Mouse (Mus musculus) ES-CJ7 (cell line): Measurements from ENCODE around the gene Mkks.

Experiments
- DNase-seq: peaks from one replicate; pipeline ENCODE4 v3.0.0; 2011; ENCODE audit warnings: low read depth, low spot score

Gene Mkks

DNA sequence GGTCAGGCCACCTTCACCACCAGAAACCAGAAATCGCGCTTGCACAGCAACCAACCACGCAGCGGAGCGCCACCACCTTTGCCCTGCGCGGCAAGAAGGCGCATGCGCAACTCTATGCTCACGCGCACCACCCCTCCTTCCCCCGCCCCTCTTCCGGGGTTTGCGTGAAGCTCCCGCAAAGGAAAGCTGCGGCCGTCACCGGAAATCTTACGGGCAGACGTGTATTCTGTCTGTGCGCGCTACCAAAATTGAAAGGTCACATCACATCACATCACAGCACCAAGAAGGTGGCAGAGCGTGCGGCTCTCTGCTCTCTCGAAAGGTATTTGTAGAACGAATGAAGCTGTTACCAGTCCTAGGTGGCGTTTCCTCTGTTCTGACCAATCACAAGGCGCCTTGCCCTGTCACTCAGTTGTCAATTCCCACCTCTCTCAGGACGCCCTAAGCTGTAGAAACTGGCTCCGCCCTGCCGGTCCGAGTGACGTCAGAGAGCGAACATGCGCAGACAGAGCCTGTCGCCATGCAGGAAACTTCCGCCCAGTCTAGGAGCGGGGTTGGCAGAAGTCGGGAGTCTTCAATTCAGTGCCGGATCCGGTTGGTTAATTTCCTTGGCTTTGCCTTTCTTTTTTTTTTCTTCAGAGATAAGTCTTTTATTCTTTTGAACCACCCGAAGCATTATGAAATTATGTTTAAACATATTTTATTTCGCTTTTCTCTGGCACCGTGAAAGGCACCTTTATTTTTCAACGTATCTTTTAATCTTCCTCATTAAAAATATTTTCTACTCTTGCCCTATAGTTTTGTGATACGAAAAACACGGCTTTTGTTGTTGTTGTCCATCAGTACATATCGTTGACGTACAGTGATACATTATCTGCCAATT is at the start of gene Mkks, which contains the start of the genes Slx4ip and AL731706.1:
Gene Mkks (minus strand): TSS at position 322 of the 883 bp plus-strand sequence.
Gene Slx4ip (plus strand): TSS at position 151 of the 883 bp plus-strand sequence.
Gene AL731706.1 (minus strand): TSS at position 322 of the 883 bp plus-strand sequence.
- peak; percentile 100 for DNase-seq

GRCm38 (mm10) chr2:136938249-136938648 is 47.1 kb upstream of the Mkks start:
- no peak for DNase-seq

DNA sequence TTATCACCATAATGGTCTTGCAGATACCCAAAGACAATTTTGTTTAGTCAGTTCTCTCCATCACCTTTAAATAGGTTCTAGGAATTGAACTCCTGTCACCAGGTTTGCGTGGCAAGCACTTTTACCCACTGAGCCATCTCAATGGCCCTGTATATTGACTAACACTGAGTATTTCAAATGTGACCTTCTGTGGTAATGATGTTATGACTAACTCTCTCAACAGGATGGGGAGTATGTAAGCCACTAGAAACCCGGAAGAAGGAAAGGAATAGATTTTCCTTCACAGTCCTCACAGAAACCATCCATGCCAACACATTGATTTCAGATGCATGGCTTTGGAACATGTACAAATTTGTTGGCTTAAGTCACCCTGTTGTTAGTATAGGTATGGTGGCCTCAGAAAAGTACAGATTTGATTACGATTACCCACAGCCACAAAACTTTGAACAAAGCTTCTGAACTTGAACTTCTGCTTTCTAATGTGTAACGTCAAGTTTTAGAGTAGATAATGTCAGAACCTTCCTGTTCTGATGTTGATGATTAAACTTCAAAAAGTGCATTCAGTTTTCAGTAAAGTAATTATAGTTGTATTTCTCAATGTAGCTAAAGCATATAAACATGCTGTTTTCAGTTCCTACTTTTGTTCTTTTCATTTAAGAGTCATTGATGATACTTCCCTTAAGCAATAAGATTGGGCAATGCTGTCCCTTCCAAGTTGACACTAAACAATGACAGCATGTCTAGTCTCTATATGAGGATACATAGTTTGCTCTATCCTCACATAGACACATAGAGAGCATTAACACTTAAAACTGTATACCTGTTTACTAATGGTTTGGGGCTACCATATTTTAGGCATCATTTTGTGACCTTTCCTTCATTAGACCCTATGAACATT is 45.5 kb upstream of the Mkks start:
- no peak for DNase-seq

DNA sequence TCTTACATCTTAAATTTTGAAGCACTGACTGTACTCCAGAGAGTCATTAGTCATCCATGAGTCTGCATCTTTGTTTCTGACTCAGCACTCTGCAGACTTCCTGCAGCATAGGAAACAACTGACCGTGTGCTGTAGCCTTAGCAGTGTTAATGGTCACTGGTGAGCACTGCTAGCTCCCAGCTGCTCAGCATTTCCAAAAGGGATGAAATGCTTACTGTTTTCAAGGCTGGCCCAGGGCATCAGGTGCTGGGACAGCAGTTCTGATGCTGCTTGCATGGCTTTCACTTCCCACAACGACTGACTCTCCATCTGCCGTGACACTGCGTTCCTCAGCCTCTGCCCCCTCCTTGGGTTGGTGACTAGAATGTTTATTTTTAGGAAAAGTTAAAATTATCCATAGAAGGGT is 29.8 kb upstream of the Mkks start:
- DNase-seq: no peak

DNA sequence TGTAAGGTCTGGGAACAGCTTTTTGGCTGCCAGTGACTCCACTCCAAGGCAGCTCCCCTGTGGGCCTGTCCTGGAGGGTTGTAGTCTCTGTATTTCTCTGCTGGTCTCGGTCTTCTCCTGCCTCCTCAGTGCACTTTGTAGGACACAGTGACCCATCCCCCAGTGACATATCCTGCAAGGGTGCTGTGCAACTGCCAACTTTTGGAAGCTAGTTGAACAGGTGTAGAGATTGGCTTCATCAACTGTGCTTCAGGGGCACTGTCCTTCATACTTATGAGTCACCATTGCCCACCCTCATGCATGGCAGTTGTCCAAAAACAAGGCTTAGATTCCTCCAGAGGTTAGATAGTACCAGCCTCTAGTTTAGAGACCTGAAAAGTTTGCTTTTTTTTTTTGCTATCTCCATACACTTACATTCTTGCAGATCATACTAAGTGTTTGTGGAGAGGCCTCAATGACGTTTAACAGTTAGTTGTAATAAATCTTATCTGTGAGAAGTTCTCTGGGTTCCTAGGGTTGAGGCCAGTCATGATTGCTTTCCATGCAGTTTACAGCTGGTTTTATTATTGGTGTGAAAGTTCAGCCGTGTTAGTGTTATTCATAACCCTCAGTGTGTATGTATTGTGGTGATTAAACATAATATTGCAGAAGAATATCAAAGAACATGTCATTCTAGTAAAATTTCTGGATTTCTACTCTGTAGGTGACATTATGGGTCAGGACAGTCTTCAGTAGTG is 29.2 kb upstream of the Mkks start:
- DNase-seq: no peak

DNA sequence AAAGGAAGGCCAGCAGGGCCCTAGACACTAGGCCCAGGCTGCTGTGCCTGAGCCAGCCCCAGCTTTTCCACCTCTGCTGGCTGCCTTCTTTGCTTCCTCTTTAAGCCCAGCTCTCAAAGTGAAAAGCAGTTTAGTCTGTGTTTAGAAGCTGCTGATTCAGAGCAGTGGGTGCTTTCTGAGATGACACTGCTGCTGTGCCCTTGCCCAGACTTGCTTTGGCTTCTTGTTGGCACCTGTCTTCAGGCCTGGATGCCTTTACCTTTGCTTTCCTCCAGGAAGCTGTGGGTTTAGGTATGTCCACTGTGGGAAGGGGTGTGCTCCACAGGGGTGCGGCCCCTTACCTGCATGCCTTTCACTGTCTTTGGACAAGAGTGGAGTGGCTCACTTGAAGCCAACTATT is 28.2 kb upstream of the Mkks start:
- peak; percentile 21 for DNase-seq

DNA sequence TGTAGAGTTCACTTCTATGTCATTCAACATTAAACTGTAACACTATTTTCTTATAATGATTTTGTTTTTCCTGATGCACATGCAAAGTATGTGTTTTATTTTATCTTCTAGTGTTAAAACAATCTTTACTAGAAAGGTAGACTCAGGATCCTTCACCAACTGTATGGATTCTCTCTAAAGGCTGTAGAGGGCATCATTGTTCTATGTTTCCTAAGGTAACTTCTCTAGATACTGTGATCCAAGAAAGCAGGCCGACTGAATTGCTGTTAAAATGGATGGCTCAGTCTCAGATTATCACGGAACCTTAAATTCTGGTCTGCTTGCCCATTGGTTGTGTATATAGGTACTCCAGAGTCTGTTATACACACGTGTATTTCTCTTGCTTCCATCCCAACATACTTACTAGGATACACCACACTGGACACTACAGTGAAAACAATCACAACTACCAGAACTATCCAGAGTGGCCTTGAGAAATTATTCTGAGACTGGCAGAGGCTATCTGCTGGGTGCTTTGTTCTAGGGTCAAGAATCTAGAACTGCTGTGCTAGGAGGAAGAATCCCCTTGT is 23.2 kb upstream of the Mkks start:
- no peak for DNase-seq

DNA sequence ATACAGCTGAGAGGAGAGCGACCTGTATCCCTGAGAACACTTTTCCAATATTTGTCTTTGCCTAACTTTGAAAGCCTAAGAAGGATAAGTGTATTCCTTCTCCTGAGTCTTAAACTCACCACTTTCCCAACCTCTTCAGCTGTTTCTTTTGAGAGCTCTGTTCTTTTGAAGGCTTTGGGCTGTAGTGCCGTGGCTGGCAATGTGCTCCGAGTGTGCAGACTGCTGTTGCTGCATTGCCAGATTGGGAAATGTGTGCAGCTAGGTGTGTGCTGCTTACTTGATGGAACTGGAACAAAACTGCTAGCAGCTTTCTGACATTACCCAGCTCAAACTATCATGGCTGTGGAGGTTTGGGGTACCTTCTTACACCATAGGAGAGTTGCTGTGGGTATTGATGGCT is 21.8 kb upstream of the Mkks start:
- no peak for DNase-seq

DNA sequence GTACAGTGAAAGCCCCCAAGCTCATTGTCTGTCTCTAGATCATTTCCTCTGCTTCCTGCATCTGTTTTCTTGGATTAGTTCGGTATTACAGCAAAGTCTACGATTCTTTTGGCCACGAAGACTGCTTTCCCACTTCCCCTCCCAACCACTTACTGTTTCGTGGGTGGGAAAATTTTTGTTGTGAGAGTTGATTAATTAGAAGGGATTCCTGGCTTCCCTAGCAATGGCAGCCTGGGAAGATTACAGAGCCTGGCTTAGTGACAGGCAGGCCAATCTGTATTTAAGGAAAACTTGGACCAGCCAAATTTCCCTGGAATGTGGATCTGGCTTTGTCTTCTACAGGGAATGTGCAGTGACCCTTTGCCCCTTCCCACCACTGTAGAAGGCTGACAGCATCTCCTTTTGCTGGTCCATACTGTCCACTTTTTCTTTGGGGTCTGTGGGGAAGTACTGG is 20.8 kb upstream of the Mkks start:
- DNase-seq: no peak

DNA sequence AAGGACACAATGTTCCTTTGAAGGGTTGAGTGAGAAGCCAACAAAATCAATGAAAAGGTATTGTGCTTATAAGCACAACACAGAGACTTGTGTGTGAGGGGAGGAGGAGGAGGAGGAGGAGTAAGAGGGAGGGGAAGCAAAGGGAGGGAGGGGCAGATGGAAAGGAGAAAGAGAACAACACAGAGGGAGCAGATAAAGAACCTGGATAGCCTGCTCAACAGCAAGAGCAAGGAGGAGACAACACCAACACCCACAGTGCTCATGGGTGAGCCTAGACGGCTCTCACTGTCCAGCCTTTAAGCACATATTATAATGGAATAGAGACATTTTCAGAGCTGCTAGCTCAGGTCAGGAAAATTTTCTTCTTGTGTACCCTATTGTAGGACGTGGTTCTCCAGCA is 18.1 kb upstream of the Mkks start:
- DNase-seq: no peak

- DNase-seq: no peak
These were observed 17.4 kb upstream of the Mkks start for GRCm38 (mm10) chr2:136908596-136908995.

DNA sequence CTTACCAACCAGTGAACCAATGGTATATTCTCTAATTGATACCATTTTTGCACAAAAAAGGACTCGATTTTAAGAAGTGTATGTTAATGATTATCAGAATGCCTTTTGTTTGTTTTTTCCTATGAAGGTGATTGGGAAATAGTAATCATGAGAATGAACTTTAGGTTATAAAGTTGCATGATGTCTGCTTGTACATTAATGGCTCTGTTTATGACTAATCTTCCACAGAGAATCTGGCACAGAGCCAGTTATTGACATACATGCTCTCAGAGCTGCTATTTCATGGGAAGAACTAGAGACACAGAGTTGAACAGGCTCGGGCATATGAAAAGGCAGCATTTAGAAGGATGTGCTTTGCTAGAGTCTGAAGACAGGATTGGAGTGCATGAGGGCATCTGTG is 4.9 kb upstream of the Mkks start:
- DNase-seq: no peak

- DNase-seq: no peak
These were observed 3.3 kb upstream of the Mkks start for GRCm38 (mm10) chr2:136894494-136894893.

DNA sequence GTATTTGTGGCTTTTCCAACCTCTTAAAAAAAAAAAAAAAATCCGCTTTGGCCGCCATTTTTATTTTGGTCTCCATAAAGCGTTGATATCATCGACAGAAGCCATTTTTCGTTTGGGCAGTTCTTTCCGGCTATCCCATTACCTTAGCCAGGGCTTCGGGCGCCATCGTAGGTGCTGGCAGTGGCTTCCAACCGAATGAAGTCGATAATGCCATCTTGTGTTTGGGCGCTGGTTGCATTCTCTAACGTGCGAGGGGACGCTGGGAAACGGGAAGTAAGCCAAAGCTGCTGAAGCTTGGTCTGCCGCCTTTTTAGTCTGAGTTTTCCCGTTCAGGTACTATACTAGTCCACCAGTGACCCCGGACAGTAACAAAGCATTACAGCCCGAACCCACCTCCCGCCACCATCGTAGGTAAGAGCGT is 772 bp upstream of the Mkks start:
- peak; percentile 98 for DNase-seq

- peak; percentile 88 for DNase-seq
These were observed 497 bp downstream of the Mkks start for GRCm38 (mm10) chr2:136890716-136891067.

- DNase-seq: no peak
These were observed 4.3 kb downstream of the Mkks start for GRCm38 (mm10) chr2:136886846-136887245.

GRCm38 (mm10) chr2:136885579-136885978 is 5.6 kb downstream of the Mkks start, which contains the start of gene AL731706.2:
TSS of gene AL731706.2 (minus strand) at chr2:136885679.
- DNase-seq: no peak

DNA sequence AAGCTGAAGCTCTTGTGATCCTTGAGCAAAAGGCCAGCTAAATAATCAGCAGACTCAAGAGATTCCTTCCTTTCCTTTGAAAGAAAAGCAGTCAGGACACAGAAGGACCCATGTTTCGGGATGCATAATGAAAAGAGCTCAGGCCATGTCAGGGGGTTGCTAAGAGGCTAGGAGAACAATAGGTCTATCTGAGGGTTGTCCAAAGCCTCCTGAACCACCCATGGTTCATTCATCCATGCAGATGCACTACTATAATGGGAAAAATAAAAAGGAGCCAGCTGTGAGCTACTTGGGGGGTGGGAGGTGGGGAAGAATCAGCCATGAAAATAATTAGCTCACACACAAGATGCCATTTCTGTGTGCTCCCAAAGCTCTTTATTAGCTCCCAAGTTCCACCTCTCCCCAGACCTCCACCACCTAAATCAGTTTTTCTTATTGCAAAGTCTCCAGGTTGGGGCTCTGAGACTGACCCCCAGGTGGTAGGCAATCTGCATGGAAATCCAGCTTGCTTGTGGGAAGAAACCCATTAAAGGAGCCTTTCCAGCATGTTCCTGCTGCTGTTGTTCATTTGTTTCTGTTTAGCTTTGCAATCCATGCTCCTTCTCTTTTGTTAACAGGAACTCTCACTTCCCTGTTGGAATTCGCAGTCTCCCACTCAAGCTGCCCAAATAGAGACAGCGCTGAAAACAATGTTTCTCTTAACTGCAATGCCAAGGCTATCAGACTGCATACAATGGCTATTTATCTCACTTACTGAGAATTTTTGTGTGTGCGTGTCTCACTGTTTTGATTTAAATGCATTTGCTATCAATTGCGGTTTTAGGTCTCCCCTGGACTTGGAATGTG is 36.4 kb downstream of the Mkks start:
- no peak for DNase-seq

- DNase-seq: no peak
These were observed 40.8 kb downstream of the Mkks start for GRCm38 (mm10) chr2:136850366-136850765.

GRCm38 (mm10) chr2:136837994-136838393 is 53.2 kb downstream of the Mkks start:
- DNase-seq: no peak
